Mouse (Mus musculus) right cerebral cortex, postnatal 36 days (tissue): ENCODE data around the gene Snph.

ENCODE experiments used
- DNase-seq, 2 experiments: peaks; one replicate each; pipeline ENCODE4 v3.0.0; 2022; ENCODE audit warnings: low spot score in 2 of 2, mixed read lengths in 1 of 2

Snph gene

DNA sequence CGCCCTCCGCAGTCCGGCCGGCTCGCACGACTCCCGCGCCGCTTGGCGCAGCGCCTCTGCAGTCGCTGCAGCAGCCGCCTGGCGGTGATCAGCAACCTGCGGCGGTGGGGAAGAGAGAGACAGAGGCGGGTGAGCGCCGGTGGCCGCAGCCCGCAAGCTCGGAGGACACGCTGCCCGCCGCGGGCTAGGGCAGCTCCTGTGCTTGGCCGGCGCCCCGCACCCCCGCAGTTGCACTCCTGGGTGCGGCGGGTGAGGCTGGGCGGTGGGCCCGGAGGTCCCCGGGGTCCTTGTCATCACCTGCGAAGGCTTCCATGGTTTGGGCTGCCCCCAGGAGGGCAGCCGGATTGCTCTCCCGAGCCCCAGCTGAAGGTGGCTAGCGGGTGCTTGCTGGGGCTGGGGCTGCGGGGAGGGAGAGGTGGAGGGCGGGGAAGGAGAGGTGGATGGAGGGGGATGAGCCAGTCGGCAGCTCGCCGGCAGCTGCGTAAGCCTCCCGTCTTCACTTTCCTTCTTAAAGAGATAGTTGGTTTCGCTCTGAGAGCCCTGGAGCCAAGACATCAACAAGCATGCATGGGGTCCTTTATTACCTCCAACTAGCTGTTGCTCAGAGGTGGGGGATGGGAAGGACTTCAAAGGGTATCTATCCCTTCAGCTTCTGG lies at the start of gene Snph:
Gene Snph, minus strand, starts transcription at position 435 of the 656 bp plus-strand sequence.
- peak; percentile 78 to 89 for DNase-seq

DNA sequence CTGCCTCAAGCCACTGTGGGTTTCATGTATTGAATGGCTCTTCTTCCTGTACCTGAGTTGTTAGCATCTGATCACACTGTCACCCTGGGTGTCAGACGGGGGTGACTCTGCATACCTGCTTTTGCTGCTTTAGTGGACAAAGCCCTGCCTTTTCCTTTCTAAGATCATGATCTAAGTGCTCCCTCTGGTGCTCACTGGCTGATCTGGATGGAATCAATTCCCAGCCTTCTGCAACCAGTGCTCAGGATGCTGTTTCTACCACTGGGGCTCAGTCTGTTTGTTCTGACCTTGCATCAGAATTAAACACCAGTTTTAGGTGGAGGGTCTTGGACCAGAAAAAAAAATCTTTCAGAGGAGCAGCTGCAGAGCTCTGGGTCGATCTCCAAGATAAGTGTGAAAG lies 43.8 kb upstream of the Snph start:
- no peak for DNase-seq

DNA sequence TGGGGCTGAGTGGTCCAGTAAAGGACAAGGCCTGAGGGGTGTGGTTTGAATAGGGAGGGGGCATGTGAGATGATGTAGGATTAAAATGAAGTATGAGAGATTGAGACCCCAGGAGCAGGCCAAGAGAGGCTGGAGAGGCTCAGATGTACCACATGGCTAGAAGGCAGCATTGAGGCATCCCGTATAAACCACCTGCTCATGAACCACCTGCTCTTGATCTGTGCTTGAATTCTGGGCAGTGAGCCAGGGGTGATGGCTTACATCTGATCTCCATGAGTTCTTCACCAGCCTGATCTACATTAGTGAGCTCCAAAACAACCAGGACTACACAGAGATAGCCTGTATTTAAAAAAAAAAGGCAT lies 38.6 kb upstream of the Snph start:
- no peak for DNase-seq

DNA sequence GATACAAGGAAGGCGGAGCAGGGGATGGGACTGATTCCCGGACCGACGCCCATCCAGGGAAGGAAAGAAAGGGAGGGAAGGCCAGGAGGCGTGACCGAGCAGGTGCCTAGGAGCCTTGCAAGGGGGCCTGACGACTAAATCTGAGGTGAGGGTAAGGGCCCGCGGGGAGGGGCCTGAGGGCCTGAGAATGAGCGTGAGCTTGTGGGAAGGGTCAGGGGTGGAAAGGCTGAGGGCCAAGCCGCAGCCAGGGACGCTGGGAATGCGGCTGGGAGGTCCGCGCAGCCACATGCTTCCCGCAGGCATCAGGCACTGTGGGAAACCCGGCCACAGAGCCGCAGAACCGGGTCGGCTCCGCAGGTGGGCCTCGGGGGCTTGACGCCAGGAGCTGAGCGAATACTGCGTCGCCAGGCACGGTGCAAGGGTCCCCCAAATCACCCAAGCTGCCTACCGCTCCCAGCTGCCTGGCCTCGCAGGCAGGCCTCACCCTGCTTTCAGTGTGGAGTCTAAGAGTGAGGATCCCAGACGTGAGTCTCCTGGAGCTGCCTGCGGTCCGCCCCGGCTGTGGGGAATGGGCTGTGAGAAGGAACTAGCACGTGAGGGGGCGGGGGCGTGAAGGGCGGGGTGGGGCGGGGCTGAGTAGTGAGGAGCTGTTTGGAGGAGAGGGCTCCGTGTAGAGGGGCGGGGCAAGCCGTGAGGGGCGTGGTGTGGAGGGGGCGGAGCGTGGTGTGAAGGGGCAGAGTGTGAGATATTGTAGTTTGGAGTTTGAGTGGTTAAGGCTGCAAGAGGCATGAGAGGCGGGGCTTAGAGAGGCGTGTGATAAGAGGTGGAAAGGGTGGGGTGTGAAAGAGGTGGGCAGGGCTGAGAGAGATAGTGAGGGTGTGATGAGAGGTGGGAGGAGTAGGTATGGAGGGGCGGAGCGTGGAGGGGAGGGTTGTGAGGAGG lies 37.9 kb upstream of the Snph start:
- DNase-seq, result no peak

DNA sequence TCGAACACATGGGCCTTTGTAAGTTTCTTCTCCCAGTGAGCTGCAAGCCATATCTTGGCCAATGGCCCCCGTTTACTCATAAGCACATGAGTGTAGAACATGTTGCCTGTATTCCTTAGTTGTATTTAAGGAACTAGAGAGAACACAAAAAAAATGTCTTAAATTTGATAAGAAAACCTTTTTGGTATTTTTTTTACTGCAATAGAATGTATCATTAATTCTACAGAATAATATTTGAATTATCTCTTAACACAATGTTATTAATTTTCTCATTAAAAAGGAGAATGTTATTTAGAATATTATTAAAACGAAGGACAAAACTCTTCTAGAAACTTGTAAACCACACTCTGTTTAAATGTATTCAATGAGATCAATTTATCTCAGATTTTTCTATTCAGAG lies 36.0 kb upstream of the Snph start, which contains the start of gene Rad21l:
Gene Rad21l, minus strand, starts transcription at position 101 of the 400 bp plus-strand sequence.
- DNase-seq, result no peak

DNA sequence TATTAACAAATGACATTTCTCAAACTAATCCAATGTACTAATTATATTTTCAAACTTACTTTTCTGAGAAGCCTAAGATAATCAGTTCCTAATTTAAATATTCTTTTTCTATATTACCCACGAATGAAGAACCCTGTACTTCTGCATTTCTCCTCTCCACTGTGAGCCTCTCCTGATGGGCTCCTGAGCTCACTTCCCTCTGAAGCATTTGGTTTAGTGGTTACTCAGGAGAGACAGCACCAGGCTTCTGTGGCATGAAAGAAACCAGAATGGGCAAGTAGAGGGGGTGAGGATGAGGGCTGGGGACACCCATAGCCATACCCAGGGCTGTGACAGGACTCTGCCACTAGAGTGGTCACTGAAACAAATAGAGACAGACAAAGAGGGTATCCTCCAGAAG lies 19.7 kb upstream of the Snph start:
- DNase-seq, result no peak

DNA sequence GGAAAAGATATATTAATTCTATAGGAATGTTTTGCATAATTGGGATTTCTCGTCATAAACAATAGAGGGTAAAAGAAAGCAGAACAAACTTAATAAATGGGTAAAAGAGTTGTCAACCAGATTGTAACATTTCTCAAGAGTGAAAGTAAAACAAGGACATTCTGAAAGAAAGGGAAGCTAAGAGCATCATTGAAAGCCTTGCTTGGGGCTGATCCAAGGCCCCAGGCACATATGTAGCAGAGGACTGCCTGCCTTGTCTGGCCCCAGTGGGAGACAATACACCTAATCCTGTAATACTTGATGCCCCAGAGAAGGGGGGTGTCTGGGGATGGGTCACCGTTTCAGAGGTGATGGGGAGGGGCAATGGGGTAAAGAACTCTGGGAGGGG lies 3.6 kb upstream of the Snph start:
- DNase-seq, result no peak

DNA sequence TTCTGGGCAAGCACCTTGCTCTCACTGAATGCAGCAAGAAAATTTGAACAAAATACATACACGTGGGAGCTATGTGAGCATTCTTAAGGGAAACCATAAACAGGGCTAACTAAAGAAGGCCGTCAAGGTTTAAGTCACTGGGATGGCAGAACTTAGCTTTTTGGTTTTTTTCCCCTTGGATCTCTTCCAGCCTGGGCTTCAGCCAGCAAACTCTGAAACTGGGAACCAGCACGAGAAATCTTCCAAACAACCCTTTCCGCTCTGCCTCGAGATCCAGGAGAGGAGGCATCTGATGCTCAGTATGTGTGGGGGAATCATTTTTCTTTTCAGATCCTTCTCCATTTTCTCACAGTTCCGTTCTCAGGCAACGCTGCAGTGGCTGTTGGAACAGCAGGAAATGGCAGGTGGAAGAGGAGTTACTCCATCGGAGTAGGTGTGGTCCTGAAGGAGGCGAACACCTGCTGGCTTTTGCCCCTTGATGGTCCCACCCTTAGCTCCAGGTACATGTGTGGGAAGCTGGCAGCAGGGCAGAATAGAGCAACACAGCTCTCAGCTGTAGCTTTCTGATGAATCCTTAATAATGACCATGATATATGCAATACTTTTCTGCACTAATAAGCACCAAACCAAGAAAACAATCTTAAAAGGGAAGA lies 3.1 kb upstream of the Snph start:
- DNase-seq, result no peak

DNA sequence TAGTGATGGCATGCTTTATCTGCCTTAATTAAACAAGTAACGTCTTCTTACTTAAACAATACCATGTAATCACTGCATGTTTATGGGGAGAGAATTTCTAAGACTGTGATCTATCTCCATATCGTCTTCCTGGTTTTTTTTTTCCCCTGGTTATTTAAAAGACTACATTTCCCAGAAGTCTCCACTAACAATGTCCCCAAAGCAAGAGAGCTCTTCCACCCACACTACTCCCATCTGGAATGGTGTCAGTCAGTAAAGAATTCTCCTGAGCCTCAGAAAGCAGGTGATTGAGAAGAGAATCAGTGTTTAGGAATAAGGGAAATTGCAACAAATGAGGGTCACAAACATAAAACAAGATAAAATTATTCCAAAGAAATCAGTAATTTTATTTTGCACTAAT lies 2.5 kb upstream of the Snph start:
- no peak for DNase-seq

DNA sequence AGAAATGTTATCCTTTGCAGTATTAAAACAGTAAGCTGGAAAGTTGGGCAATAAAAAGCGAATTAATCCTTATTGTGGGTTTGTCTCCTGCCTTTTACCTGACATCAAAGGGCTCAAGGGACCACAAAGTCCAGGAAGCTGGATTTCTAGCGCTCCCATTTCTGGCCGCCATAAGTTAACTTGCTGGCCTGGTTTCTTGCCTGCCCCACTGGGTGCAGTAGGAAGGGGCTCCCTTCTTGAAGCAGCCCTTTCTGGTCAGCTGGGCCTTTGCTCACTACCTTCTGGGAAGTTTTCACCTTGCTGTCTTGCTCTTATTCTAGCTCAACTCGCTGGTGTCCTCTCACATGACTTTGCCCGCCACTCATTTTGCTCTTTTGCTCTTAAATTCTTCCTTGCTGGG lies 589 bp upstream of the Snph start:
- no peak for DNase-seq

DNA sequence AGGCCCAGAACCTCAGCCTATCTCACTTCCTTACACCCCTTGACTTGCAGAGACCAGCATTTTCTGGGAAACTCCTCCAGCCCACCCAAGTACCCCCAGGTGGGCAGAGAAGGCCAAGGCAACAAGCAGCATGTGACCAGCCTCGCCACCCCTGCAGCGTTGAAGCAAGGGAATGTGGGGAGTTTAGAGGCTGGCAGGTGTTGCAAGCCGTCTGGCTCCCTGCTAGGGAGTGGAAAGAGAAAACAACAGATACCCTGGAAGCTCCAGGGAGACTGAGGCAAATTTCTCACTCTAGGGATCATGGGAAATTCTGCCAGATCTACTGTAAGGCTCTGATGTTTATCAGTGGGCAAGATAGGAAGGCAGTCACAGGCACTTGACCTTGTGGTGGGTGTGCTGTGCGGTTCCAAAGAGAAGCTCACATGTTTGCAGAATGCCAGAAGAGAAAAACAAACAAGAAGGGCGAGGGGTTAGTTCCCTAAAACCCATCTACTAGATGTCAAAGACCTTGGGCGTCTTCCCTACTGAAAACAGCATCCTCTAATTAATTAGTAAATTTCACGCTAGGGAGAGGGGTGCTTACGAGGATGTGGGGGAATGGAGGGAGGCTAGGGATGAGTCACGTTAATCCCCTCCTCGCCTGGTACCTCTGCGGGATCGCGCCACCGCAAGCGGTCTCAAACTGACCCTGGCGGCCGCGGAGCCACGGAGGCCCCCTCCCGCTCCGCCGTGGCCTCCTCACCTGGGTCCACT lies 811 bp downstream of the Snph start:
- DNase-seq, result no peak

DNA sequence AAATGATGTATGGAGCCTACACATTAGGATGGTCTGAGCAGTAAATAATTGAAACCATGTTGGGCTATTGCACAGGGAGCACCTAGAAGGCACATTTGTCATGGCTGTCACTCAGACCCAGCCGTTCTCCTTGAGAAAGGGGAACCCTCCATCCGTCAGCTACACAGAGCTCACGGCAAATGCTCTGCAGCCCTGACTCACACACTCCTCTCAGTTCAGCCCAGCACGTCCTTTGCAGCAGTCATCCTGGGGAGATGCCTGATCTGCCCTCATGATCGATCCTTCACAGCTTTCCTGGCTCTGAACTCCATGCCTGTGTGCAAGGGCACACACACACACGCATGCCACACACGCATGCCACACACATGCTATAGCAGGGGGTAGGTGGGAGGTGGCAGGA lies 3.1 kb downstream of the Snph start:
- DNase-seq, result no peak

DNA sequence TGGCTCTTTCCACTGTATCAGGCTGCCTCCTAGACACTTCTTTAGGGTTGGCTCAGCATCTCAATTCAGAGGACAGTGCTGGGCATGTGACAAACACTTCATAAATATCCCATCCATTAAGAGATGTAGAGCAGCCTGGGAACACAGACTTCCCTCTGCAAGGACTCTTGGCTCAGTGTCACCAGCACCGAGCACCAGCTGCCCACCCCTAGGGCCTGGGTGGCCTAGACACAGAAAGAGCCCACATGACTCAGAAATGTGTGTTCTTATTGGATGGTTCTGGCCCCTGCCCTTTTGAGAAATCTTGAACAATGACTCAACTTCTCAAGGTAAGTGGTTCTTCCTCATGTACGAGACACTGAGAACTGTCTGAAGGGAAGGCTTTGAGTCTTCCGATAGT lies 4.4 kb downstream of the Snph start:
- no peak for DNase-seq

DNA sequence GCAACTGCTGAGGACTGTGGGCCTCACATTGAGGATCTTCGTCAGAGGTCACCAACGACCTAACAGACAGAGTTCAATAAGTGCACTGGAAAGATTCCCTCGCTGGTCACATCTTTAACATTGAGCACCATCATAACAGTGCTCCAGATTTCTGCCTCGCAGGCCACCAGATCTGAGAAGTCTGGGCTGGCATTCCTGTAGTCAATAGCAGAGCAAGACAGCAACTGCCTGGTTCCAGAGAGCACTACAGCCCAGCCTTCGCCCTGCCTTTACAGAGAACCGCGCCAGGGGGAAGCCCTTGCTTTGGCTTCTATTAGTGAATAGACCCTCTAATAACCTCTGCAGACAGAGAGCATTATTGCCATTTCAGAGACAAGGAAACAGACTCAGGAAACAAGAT lies 6.1 kb downstream of the Snph start:
- no peak for DNase-seq

DNA sequence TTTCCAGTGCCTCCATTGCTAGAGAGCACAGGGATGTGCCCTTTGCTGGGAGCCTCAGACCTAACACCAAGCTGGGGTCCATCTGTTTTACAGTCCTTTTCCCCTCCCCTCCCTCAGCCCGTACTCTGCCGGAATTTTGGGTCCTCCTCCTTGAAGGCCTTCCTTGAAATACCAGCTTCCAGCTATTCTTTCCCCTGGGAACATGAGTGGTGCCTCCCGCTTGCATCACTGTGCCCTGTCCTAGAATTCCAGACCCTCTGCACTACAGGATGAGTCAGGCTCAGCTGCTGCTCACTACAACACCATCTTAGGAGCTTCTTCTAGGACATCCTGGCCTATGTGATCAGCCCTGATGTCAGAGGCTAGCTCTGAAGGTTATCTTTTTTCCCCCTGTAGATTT lies 8.6 kb downstream of the Snph start:
- DNase-seq, result no peak

DNA sequence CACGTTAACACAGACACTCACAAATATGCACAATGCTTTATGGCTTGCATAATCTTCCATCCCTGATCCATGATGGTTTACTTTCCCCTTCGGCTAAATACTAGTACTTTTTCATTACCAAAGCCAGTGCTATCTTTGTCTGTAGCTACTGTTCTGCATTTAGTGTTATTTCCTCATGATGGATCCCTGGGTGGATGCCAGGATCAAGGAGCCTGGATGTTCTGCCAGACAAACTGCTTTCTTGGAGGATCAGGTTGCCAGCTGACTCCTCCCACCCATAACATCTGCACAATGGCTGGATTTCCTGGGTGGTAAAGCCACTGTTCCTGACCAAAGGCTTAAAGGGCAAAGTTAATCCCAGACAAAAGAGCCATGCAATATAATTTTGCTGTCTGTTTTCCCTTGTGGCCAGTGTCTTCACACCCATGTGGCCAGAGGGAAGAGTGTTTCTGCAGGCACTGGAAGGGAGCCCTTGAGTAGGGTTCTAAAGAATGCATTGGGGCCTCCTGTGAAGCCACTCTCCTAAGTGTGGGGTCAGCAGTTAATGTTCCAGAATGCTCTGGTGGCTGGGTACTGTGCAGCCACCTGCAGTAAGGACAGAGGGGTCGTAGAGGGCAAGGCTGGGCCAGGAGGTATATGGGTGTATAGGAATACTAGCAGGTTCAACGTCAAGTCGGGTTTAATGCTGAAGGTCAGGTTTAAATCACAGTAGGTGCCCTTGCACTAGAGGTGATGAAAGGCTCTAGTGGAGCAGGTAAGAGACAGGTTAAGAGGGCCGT lies 15.7 kb downstream of the Snph start:
- DNase-seq, result no peak

DNA sequence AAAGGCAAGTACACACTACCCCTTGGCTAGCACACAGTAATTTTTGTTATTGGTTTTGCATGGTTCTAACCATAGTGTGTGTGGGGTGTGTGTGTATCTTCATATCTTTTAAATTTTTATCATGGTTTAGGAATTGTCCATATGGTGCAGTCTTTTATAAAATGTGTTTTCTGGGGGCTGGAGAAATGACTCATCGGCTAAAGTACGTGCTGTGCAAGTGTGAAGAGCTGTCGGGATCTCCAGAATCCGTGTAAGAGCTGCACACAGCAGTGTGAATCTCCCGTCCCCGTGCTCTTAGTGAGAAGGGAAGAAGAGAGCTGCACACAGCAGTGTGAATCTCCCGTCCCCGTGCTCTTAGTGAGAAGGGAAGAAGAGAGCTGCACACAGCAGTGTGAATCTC lies 16.6 kb downstream of the Snph start:
- DNase-seq, result peak; percentile 65 to 74

DNA sequence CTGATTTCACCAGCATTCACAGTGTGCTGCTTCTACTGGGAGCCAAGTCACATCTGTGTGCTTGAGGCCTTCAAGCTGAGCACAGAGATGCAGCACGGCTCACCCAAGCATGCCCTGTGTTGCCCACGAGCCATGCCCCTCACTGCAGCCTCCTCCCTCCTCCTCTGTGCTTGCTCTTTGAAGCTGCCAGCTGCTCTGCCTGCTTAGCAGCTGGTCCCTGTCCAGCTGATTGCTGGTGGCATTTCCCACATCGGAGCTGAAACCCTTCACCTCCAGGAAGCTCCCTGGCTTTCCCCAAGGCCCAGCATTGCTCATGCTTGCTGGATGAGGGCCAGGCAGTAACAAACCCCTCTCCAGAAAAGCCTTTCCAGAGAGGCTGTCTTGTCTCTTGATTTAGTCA lies 22.4 kb downstream of the Snph start:
- DNase-seq, result no peak

DNA sequence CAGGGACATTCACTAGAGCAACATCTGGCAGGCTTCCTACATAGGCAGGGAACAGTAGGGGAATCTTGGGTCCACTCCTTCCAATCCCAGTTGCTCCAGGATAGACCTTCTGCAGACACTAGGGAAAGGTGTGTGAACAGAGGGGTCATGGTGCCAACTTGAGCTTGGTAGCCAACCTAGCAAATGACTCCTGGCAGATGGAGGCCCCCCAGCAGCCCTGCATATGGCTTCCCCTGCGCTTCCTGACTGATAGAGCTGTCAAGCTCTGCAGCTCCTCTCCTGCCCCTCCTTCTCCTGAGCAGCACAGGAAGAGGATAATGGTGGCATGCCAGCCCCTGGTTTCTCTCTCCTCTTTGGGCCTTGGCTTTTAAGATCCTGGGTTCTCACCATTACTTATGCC lies 24.0 kb downstream of the Snph start:
- no peak for DNase-seq

DNA sequence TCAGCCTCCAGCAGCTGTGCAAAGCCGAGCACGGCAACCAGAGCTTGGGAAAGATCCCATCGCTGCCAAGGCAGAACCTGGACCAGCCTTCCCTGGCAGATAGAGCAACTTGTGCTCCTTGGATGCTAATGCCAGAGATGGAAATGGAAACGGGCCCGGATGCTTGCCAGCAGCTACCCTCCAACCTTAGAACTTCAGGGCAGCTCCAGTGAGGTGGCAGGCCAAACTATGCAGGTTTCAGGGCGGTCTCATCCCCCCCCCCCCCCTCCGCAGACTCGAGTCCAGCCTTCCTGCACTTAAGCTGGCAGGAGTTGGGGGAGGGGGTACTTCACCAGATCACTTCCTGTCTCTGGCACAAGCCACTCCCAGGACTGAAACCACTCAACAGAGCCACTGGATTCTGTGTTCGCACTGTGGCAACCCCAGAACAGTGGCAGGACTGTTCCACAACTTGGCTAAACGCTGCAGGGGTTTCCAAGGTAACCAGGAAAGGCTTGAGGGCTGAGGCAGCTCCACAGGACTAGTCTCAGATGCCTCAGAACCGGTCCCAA lies 26.9 kb downstream of the Snph start:
- peak; percentile 79 to 85 for DNase-seq

DNA sequence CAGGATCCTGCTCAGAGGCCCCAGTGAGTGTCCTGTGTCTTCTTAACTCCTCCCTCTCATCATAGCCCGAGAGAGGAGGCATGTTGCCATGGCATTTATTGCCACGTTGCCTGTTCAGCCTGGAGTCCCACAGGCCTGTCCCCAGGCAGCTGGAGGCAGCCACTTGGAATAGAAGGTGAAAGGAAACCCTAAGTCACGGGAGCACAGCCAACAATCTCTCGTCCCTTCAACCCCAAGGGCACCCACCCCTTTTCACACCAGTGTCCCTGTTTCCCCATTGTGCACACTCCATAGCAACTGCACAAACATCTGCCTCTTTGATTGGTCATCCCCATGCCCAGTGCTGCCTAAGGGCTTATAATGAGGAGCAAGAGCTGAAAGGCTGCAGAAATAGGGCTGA lies 28.8 kb downstream of the Snph start:
- DNase-seq, result no peak
